Mouse (Mus musculus) testis, adult 2 months (tissue): ENCODE results near the gene Tctex1d1. TPM values are rescaled to one million over a fixed set of nuclear protein-coding genes. Genes with fewer than 3 reads are reported as not detected.

Experiments used
- H3K27ac ChIP-seq: fragments of 200-500 bp; 2 replicates; pipeline ENCODE4 v1.5.1; 2012; ENCODE audit warnings: low read depth, low read length; ENCODE audit not compliant: control insufficient read depth, insufficient read depth
- H3K27me3 ChIP-seq: fragments of 200-500 bp; 2 replicates; pipeline ENCODE4 v1.6.1; 2012; ENCODE audit warnings: mild to moderate bottlenecking, low read length, moderate library complexity; ENCODE audit not compliant: control insufficient read depth, insufficient read depth
- H3K36me3 ChIP-seq: fragments of 200-500 bp; 2 replicates; pipeline ENCODE4 v1.6.1; 2012; ENCODE audit warnings: mild to moderate bottlenecking, low read length; ENCODE audit not compliant: control insufficient read depth, insufficient read depth
- H3K4me1 ChIP-seq: fragments of 200-500 bp; 2 replicates; pipeline ENCODE4 v1.6.1; 2012; ENCODE audit warnings: low read length; ENCODE audit not compliant: control insufficient read depth, insufficient read depth
- H3K4me3 ChIP-seq: fragments of 200-500 bp; 2 replicates; pipeline ENCODE4 v1.5.1; 2012; ENCODE audit warnings: low read depth, mild to moderate bottlenecking, low read length, moderate library complexity, mixed read lengths; ENCODE audit not compliant: control insufficient read depth
- CTCF ChIP-seq: fragments of 200-500 bp; IDR thresholded peaks from 2 replicates; pipeline ENCODE4 v1.5.1; 2012; ENCODE audit warnings: low read depth, mild to moderate bottlenecking, inconsistent platforms, low read length, moderate library complexity; ENCODE audit not compliant: control insufficient read depth, insufficient read depth, insufficient replicate concordance
- POLR2A ChIP-seq: fragments of 200-500 bp; IDR thresholded peaks from 2 replicates; pipeline ENCODE4 v1.6.1; 2012; ENCODE audit warnings: low read depth, mild to moderate bottlenecking, inconsistent platforms, low read length, moderate library complexity; ENCODE audit not compliant: control insufficient read depth
- polyA plus RNA-seq: library from polyadenylated mRNA; depleted of rRNA; stranded (reverse); fragments of >200 nt; gene quantifications from 2 replicates; pipeline ENCODE4 v1.2.3, GENCODE M21; 2012

The Tctex1d1 gene
- polyA plus RNA-seq, 1 experiment, result 417 TPM

DNA sequence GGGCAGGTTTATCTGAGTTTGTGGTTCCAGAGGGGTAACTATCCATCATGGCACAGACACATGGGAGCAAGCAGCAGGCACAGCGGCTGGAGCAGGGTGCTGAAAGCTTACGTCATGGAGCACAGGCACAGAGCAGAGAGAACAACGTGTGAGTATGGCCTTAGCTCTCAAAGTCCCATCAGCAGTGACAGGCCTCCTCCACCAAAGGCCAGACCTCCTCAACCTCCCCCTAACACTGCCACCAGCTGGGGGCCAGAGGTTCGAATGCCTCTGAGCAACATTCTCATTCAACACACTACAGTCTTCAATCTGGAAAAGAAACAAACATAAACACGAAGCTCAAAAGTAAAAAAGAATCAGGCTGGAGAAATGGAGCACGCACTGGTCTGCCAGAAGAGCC lies 10.1 kb downstream of the Tctex1d1 start:
- Histone ChIP-seq H3K4me3 (no peak overlapping the region), H3K27ac (no peak overlapping the region), H3K4me1 (peaks cover 2% of the 10 kb centered on the region), H3K27me3 (no peaks in the 10 kb centered on the region), H3K36me3 (no peaks in the 10 kb centered on the region)
- TF ChIP-seq POLR2A (no peak), CTCF (no peak)

DNA sequence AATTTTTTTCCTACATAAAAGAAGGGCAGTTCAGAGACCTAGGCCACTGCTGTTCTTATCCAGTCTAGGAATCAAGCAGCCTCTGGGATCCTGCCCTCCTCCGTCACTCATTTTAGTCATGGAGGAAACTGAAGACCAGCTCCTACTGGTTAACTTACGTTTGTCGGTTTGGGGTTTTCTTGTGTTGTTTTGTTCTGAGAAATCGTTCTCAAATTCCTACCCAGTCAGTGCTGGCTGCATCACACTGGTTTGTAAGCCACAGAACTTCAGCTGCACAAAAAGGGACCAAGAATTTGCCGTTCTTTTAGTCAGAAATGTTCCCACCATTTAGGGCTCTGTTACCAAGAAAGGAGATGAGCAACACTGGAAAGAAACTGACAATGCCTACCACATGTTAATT lies 11.0 kb downstream of the Tctex1d1 start:
- no peak overlapping the region for H3K4me3 ChIP-seq
- no peaks in the 10 kb centered on the region for H3K36me3 ChIP-seq
- no peaks in the 10 kb centered on the region for H3K27me3 ChIP-seq
- H3K27ac ChIP-seq, result no peak overlapping the region
- peaks cover 2% of the 10 kb centered on the region for H3K4me1 ChIP-seq
- TF ChIP-seq CTCF, result no peak
- TF ChIP-seq POLR2A, result no peak

DNA sequence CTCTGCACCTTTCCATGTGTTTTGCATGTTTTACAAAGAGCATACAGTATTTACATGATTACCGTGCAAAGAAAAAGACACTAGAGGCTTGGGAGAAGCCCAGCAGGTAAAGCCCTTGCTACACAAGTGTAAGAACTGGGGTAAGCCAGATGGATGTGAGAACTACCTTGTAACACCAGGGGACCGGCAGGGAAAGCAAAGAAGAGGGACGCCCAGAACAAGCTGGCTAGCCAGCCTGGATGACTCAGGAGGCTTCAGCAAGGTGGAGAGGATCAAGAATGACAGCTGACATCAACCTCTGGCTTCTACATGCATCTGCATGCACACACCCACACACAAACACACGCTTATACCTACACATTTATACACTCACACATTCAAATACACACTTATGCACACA lies 11.6 kb downstream of the Tctex1d1 start:
- no peaks in the 10 kb centered on the region for H3K27me3 ChIP-seq
- H3K36me3 ChIP-seq, result no peaks in the 10 kb centered on the region
- H3K4me3 ChIP-seq, result no peak overlapping the region
- TF ChIP-seq CTCF (no peak), POLR2A (no peak)
- peaks cover 2% of the 10 kb centered on the region for H3K4me1 ChIP-seq
- H3K27ac ChIP-seq, result no peak overlapping the region

DNA sequence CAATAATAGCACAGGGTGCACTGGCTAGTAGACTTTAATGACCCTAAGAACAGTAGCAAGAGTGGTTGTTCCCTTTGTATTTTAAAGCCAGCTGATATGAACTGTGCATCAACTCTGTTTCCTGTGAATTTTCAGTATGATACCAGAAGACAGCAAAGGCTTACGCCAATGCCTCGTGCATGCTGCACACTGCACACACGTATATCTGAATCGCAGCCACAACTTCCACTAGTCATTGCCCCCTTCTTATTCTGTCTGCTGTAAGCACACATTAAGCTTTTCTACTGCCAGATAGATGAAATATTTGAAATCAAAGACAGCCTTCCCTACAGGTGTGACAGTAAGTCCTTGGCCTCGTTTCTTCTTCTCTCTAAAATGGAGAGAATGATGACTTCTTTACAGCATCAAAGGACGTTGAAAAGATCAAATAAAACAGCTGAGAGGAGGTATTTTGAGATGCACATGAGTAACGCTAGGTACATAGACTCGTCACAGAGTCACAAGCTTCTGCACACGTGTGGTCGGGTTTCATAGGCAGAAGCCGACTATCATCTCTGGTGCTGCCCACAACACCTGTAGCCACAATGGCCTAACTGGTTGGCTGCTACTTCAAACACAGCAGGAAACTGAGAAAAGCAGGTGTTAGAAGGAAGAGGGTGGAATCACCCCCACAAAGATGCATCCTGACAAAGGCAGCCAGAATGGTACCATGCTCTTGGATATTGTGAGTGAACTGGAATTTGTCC lies 12.4 kb downstream of the Tctex1d1 start:
- Histone ChIP-seq H3K4me3 (no peak overlapping the region), H3K27ac (no peak overlapping the region), H3K36me3 (no peaks in the 10 kb centered on the region), H3K4me1 (peaks cover 2% of the 10 kb centered on the region; the same call in 1 of the 2 replicates), H3K27me3 (no peaks in the 10 kb centered on the region)
- TF ChIP-seq CTCF (no peak), POLR2A (no peak)

DNA sequence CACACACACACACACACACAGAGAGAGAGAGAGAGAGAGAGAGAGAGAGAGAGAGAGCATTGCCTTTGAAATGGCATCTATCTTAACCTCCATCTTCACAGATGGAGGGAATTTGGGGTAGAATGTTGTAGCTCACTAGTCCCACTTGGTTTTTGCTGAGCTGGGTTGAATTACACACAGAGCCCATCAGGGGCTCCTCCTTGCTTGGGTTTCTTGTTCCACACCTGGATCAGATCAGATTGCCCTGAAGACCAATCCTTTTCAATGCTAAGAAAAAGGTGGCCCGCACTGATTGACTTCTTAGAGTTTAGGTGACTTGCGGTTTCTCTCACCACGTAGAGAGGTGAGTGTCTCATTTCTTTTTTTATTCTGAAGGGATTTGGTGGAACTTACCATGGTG lies 13.3 kb downstream of the Tctex1d1 start:
- TF ChIP-seq CTCF (no peak), POLR2A (no peak)
- H3K4me1 ChIP-seq, result no peaks in the 10 kb centered on the region
- H3K36me3 ChIP-seq, result no peaks in the 10 kb centered on the region
- H3K4me3 ChIP-seq, result no peak overlapping the region
- no peaks in the 10 kb centered on the region for H3K27me3 ChIP-seq
- no peak overlapping the region for H3K27ac ChIP-seq

DNA sequence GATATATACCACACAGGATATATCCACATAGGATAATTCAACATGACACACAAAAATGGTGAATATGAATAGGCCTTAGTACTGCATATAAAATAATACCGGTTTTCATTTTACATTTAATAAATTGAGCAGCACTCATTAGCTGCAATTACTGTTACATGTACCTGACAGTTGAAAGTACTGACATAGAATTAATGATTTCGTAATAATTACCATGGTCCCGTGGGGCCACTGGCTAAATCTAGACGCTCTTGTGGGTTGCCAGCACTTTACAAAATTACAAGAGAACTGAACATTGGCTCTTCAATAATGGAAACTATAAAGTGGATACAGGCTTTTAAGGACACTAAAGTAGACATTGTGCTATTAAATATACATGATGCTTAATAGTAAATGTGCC lies 26.3 kb downstream of the Tctex1d1 start:
- Histone ChIP-seq H3K4me1 (no peaks in the 10 kb centered on the region), H3K27ac (no peak overlapping the region), H3K36me3 (no peaks in the 10 kb centered on the region), H3K27me3 (no peaks in the 10 kb centered on the region), H3K4me3 (no peak overlapping the region)
- TF ChIP-seq CTCF, result no peak

DNA sequence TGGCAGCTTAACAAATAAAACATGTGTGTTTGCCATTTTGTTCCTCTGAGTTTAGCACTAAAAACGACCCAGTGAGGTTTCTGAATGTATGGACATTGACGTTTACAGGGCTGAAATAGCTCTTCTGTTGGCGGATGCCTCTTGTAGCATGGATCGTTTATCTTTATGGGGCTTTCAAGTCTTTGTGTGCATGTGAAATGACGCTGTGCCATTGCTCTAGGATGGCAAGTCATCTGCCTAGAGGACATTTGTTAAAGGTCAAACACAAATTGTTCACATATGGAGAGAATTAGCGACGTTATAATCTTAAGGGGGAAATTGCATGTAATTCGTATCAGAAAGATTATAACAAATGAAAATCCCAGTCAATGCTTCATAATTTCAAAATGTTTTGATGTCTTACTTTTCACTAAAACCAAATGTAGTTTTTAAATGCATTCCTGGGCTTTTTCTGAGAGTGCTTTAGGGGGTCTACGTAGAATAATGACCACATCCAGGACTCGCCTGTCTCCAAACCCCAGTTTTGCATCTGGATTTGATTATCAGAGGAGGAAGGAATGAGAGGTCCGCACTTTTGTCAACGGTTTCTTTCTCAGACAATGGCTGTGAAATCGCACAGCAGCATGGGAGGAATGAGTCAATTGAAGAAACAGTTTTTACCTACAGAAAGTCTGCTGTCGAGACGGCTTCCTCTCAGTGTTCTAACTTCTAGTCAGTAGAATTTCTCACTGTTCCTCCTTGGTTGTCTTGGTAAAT lies 27.0 kb downstream of the Tctex1d1 start:
- no peak for TF ChIP-seq POLR2A
- TF ChIP-seq CTCF, result no peak
- Histone ChIP-seq H3K27ac (no peak overlapping the region), H3K36me3 (no peaks in the 10 kb centered on the region), H3K27me3 (no peaks in the 10 kb centered on the region), H3K4me1 (no peaks in the 10 kb centered on the region), H3K4me3 (peak overlapping the region; percentile 54)
